Mouse (Mus musculus): ENCODE data around the gene Smpdl3b. TPM values are rescaled to one million over a fixed set of nuclear protein-coding genes. Genes with fewer than 3 reads are reported as not detected.
"Not testable (repeated sequence)": the region's sequence is repeated elsewhere in the genome, so short reads cannot be mapped to it uniquely, and the experiment has no call there.

Gene Smpdl3b
- total RNA-seq, 1 experiment: 28.9 TPM

DNA sequence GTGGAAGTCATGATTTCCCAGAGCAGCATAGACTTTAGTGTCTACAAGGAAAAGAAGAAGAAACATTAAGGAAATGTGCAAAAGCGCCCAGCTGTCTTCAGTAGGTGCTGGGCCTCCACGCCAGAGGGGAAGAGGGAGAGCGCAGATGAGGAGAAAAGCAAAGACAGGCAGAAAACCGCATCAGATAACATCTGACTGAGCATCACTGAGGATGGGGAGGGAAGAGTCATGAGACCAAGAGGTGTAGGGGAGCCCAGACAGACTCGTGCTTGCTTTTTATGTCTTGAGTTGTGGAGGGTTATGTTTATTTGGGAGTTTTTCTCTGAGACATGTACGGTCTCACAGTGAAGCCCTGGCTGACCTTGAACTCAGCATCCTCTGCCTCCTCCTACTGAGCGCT lies 15.6 kb downstream of the Smpdl3b start:
- Histone ChIP-seq H3K4me3 (ENCODE audit: insufficient read depth in 1 of 2, low read depth in 1 of 2, low read length in 2 of 2, poor library complexity in 1 of 2, severe bottlenecking in 1 of 2) (no peak overlapping the region), H3K9me3 (ENCODE audit: control insufficient read depth, insufficient read depth, low read depth, low read length) (no peaks in the 10 kb centered on the region), H3K9ac (ENCODE audit: insufficient read depth, low read depth, low read length, poor library complexity, severe bottlenecking) (no peak overlapping the region), H3K4me1 (ENCODE audit: control insufficient read depth in 2 of 2, insufficient read depth in 2 of 2, low read length in 2 of 2, poor library complexity in 1 of 2) (peaks cover 0 to 7% of the 10 kb centered on the region in 2 experiments; a peak in 2 of 4 replicates), H3K36me3 (ENCODE audit: control insufficient read depth, insufficient read depth, low read length, poor library complexity, severe bottlenecking) (peaks cover 10% of the 10 kb centered on the region), H3K27ac (ENCODE audit: insufficient read depth, low read depth, low read length, poor library complexity, severe bottlenecking) (no peak overlapping the region)
- TF ChIP-seq CHD2 (IDR thresholded peaks at IDR 0.05; ENCODE audit: low read depth, low read length) (no peak), ZNF384 (IDR thresholded peaks at IDR 0.05; ENCODE audit: low read depth, low read length) (no peak), MAFK (IDR thresholded peaks at IDR 0.05; ENCODE audit: insufficient read depth, low read depth, low read length) (no peak), HCFC1 (IDR thresholded peaks at IDR 0.05; ENCODE audit: borderline replicate concordance, insufficient read depth, low read length) (no peak)
- no peak for DNase-seq (ENCODE audit: low read depth, low spot score)
- in situ Hi-C loops (cut with MboI; ENCODE audit: low sequenced_read_pairs in 2 of 2, unreplicated experiment in 2 of 2): no loop called here

DNA sequence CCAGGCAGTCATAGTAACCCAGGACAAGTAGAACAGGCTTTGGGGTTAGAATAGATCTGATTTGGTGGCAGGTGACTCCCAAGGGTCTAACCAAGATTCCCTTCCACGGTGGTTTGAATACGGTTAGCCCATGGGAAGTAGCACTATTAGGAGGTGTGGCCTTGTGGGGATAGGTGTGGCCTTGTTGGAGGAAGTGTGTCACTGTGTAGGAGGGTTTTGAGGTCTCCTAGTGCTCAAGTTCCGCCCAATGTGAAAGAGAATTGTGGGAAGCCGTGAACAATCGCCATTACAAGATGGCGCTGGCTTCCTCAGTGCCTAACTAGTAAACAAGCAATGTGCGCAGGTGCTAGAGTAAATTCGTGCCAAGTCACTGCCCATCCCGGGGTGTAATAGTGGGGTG lies 19.9 kb downstream of the Smpdl3b start:
- H3K27ac ChIP-seq (ENCODE audit: insufficient read depth, low read depth, low read length, poor library complexity, severe bottlenecking); H3K9me3 ChIP-seq (ENCODE audit: control insufficient read depth, insufficient read depth, low read depth, low read length); H3K9ac ChIP-seq (ENCODE audit: insufficient read depth, low read depth, low read length, poor library complexity, severe bottlenecking); H3K36me3 ChIP-seq (ENCODE audit: control insufficient read depth, insufficient read depth, low read length, poor library complexity, severe bottlenecking); H3K4me3 ChIP-seq (ENCODE audit: insufficient read depth in 1 of 2, low read depth in 1 of 2, low read length in 2 of 2, poor library complexity in 1 of 2, severe bottlenecking in 1 of 2); in situ Hi-C loops (cut with MboI; ENCODE audit: low sequenced_read_pairs in 2 of 2, unreplicated experiment in 2 of 2); DNase-seq (ENCODE audit: low read depth, low spot score): not testable (repeated sequence)
- peaks cover 6 to 12% of the 10 kb centered on the region in 2 experiments; a peak in 3 of 4 replicates for H3K4me1 ChIP-seq (ENCODE audit: control insufficient read depth in 2 of 2, insufficient read depth in 2 of 2, low read length in 2 of 2, poor library complexity in 1 of 2)

DNA sequence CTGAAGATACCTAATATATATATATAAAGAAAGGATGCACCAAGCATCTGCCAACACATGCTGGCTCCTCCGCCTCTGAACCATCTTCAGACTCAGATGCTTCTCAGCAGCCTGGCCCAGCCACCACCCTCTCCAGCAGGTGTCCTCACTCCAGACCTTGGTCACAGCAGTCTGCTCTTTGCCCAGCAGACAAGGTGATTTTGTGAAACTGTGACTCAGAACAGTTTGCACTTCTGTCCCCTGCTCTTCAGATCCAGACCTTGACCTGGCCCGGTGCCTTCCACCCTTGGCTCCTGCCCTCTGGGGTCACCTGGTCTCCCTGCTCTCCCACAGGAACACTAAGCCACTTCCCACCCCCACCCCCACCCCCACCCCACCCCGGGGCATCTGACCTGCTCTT lies 21.2 kb downstream of the Smpdl3b start:
- DNase-seq (ENCODE audit: low read depth, low spot score): no peak
- 0 out of 2 replicates have a peak, but pooled peaks have one; percentile 5 for TF ChIP-seq ZC3H11A (IDR thresholded peaks at IDR 0.05; ENCODE audit: borderline replicate concordance, low read depth, low read length)
- no peak for TF ChIP-seq HCFC1 (IDR thresholded peaks at IDR 0.05; ENCODE audit: borderline replicate concordance, insufficient read depth, low read length)
- TF ChIP-seq CHD2 (IDR thresholded peaks at IDR 0.05; ENCODE audit: low read depth, low read length): no peak
- Histone ChIP-seq H3K27ac (ENCODE audit: insufficient read depth, low read depth, low read length, poor library complexity, severe bottlenecking) (peak overlapping the region; percentile 77; the same call in 1 of the 2 replicates), H3K36me3 (ENCODE audit: control insufficient read depth, insufficient read depth, low read length, poor library complexity, severe bottlenecking) (peaks cover 8% of the 10 kb centered on the region), H3K9me3 (ENCODE audit: control insufficient read depth, insufficient read depth, low read depth, low read length) (no peaks in the 10 kb centered on the region), H3K4me3 (ENCODE audit: insufficient read depth in 1 of 2, low read depth in 1 of 2, low read length in 2 of 2, poor library complexity in 1 of 2, severe bottlenecking in 1 of 2) (no peak overlapping the region), H3K9ac (ENCODE audit: insufficient read depth, low read depth, low read length, poor library complexity, severe bottlenecking) (peak overlapping the region; percentile 79; the same call in 1 of the 2 replicates), H3K4me1 (ENCODE audit: control insufficient read depth in 2 of 2, insufficient read depth in 2 of 2, low read length in 2 of 2, poor library complexity in 1 of 2) (peaks cover 6 to 16% of the 10 kb centered on the region in 2 experiments; a peak in 3 of 4 replicates)
- in situ Hi-C loops (cut with MboI; ENCODE audit: low sequenced_read_pairs in 2 of 2, unreplicated experiment in 2 of 2): no loop called here

DNA sequence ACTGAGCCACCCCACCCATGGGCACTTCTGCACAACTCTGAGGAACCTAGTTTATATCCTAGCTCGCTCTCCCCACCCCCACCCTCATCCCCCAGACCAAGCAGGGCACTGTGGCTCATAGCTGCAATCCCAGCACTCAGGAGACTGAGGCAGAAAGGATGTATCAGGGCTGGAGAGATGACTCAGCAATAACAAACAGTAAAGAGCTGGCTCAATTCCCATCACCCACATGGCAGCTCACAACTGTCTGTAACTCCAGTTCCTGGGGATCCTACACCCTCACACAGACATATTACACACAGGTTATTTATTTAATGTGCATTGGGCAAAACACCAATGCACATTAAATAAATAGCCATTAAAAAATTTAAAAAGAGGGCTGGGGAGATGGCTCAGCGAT lies 21.7 kb downstream of the Smpdl3b start:
- H3K9ac ChIP-seq (ENCODE audit: insufficient read depth, low read depth, low read length, poor library complexity, severe bottlenecking): peak overlapping the region; percentile 79; the same call in 1 of the 2 replicates
- no peaks in the 10 kb centered on the region for H3K9me3 ChIP-seq (ENCODE audit: control insufficient read depth, insufficient read depth, low read depth, low read length)
- DNase-seq (ENCODE audit: low read depth, low spot score): no peak
- TF ChIP-seq MAFK (IDR thresholded peaks at IDR 0.05; ENCODE audit: insufficient read depth, low read depth, low read length) (peak; percentile 78), ZNF384 (IDR thresholded peaks at IDR 0.05; ENCODE audit: low read depth, low read length) (no peak)
- in situ Hi-C loops (cut with MboI; ENCODE audit: low sequenced_read_pairs in 2 of 2, unreplicated experiment in 2 of 2): no loop called here
- H3K4me3 ChIP-seq (ENCODE audit: insufficient read depth in 1 of 2, low read depth in 1 of 2, low read length in 2 of 2, poor library complexity in 1 of 2, severe bottlenecking in 1 of 2): peak overlapping the region; percentile 14 to 51; a peak in 3 of 4 replicates
- H3K4me1 ChIP-seq (ENCODE audit: control insufficient read depth in 2 of 2, insufficient read depth in 2 of 2, low read length in 2 of 2, poor library complexity in 1 of 2): peaks cover 6 to 17% of the 10 kb centered on the region in 2 experiments; a peak in 3 of 4 replicates
- H3K36me3 ChIP-seq (ENCODE audit: control insufficient read depth, insufficient read depth, low read length, poor library complexity, severe bottlenecking): peaks cover 8% of the 10 kb centered on the region
- H3K27ac ChIP-seq (ENCODE audit: insufficient read depth, low read depth, low read length, poor library complexity, severe bottlenecking): peak overlapping the region; percentile 77

DNA sequence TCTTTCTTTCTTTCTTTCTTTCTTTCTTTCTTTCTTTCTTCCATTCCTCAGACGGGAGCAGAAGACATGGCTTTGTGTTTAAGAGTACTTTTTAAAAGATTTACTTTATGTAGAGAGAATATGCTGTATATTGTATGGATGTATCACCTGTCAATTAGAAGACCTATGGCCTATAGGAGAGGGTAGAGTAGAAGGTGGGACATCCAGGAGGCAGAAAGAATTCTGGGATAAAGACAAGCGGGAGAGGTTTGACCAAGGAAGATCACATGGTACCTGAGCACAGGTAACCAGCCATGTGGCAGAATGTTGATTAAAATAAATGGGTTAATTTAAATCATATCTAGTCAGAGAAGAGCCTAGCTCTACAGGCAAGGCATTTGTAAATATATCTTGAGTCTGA lies 22.3 kb downstream of the Smpdl3b start:
- Histone ChIP-seq H3K9me3 (ENCODE audit: control insufficient read depth, insufficient read depth, low read depth, low read length) (no peaks in the 10 kb centered on the region), H3K9ac (ENCODE audit: insufficient read depth, low read depth, low read length, poor library complexity, severe bottlenecking) (peak overlapping the region; percentile 83; the same call in 1 of the 2 replicates), H3K4me1 (ENCODE audit: control insufficient read depth in 2 of 2, insufficient read depth in 2 of 2, low read length in 2 of 2, poor library complexity in 1 of 2) (peaks cover 6 to 17% of the 10 kb centered on the region in 2 experiments; a peak in 3 of 4 replicates), H3K36me3 (ENCODE audit: control insufficient read depth, insufficient read depth, low read length, poor library complexity, severe bottlenecking) (peaks cover 8% of the 10 kb centered on the region), H3K4me3 (ENCODE audit: insufficient read depth in 1 of 2, low read depth in 1 of 2, low read length in 2 of 2, poor library complexity in 1 of 2, severe bottlenecking in 1 of 2) (peak overlapping the region; percentile 14 to 70), H3K27ac (ENCODE audit: insufficient read depth, low read depth, low read length, poor library complexity, severe bottlenecking) (peak overlapping the region; percentile 77; the same call in 1 of the 2 replicates)
- in situ Hi-C loops (cut with MboI; ENCODE audit: low sequenced_read_pairs in 2 of 2, unreplicated experiment in 2 of 2): no loop called here
- no peak for TF ChIP-seq MAFK (IDR thresholded peaks at IDR 0.05; ENCODE audit: insufficient read depth, low read depth, low read length)
- no peak for TF ChIP-seq HCFC1 (IDR thresholded peaks at IDR 0.05; ENCODE audit: borderline replicate concordance, insufficient read depth, low read length)
- TF ChIP-seq CHD2 (IDR thresholded peaks at IDR 0.05; ENCODE audit: low read depth, low read length): no peak
- TF ChIP-seq ZC3H11A (IDR thresholded peaks at IDR 0.05; ENCODE audit: borderline replicate concordance, low read depth, low read length): no peak
- no peak for TF ChIP-seq ZNF384 (IDR thresholded peaks at IDR 0.05; ENCODE audit: low read depth, low read length)
- no peak for DNase-seq (ENCODE audit: low read depth, low spot score)
